Mouse (Mus musculus): ENCODE results near the gene Hes2.

Hes2 gene

GRCm38 (mm10) chr4:152186205-152187082, 27.8 kb downstream of the Hes2 start:
- no peak for DNase-seq (ENCODE audit: low spot score)

- no peak for DNase-seq (ENCODE audit: low spot score)
Measured at GRCm38 (mm10) chr4:152187142-152187541, 28.5 kb downstream of the Hes2 start.

- DNase-seq (ENCODE audit: low spot score): no peak
Measured at GRCm38 (mm10) chr4:152188651-152189050, 30.0 kb downstream of the Hes2 start.

GRCm38 (mm10) chr4:152189071-152189470, 30.4 kb downstream of the Hes2 start:
- no peak for DNase-seq (ENCODE audit: low spot score)

- no peak for DNase-seq (ENCODE audit: low spot score)
Measured at GRCm38 (mm10) chr4:152189691-152190090, 31.0 kb downstream of the Hes2 start.

GRCm38 (mm10) chr4:152190096-152190653, 31.5 kb downstream of the Hes2 start:
- DNase-seq (ENCODE audit: low spot score): no peak

- no peak for DNase-seq (ENCODE audit: low spot score)
Measured at GRCm38 (mm10) chr4:152190701-152191100, 32.0 kb downstream of the Hes2 start.

- no peak for DNase-seq (ENCODE audit: low spot score)
Measured at GRCm38 (mm10) chr4:152192569-152192968, 33.9 kb downstream of the Hes2 start.

GRCm38 (mm10) chr4:152194476-152195175, 36.0 kb downstream of the Hes2 start:
- DNase-seq (ENCODE audit: low spot score): no peak

GRCm38 (mm10) chr4:152196276-152196675, 37.6 kb downstream of the Hes2 start:
- DNase-seq (ENCODE audit: low spot score): no peak

- no peak for DNase-seq (ENCODE audit: low spot score)
Measured at GRCm38 (mm10) chr4:152197545-152197944, 38.9 kb downstream of the Hes2 start.

- DNase-seq (ENCODE audit: low spot score): no peak
Measured at GRCm38 (mm10) chr4:152199617-152200016, 41.0 kb downstream of the Hes2 start.

- no peak for DNase-seq (ENCODE audit: low spot score)
Measured at GRCm38 (mm10) chr4:152201492-152201891, 42.8 kb downstream of the Hes2 start.

GRCm38 (mm10) chr4:152202418-152202817, 43.8 kb downstream of the Hes2 start:
- DNase-seq (ENCODE audit: low spot score): no peak

GRCm38 (mm10) chr4:152202905-152203304, 44.2 kb downstream of the Hes2 start:
- DNase-seq (ENCODE audit: low spot score): no peak

- no peak for DNase-seq (ENCODE audit: low spot score)
Measured at GRCm38 (mm10) chr4:152204663-152205062, 46.0 kb downstream of the Hes2 start.

- no peak for DNase-seq (ENCODE audit: low spot score)
Measured at GRCm38 (mm10) chr4:152206199-152206598, 47.5 kb downstream of the Hes2 start.

- DNase-seq (ENCODE audit: low spot score): no peak
Measured at GRCm38 (mm10) chr4:152209623-152210022, 51.0 kb downstream of the Hes2 start.

Data from yolk sac, embryonic 10.5 days (tissue).